Mouse (Mus musculus) pancreas, adult 10 weeks (tissue): ENCODE measurements around the gene Gm10770. TPM values are rescaled to one million over a fixed set of nuclear protein-coding genes. Genes with fewer than 3 reads are reported as not detected.

Experiments
- polyA plus RNA-seq: library from polyadenylated mRNA; stranded (reverse); fragments of 350-450 nt; fragmentation: Illumina TruSeq; extraction: RNeasy Lipid Tissue Mini Kit (QIAGEN cat#74804); gene quantifications from one replicate; pipeline ENCODE4 v1.2.3, GENCODE M21; 2015; ENCODE audit warnings: low read depth, low replicate concordance; ENCODE audit not compliant: insufficient read depth

Gm10770 gene
- polyA plus RNA-seq: not detected

GRCm38 (mm10) chr2:150179579-150179978 is at the start of gene Gm10770:
Gene Gm10770, minus strand, starts transcription at chr2:150179679.

GRCm38 (mm10) chr2:150217600-150218362 is 38.3 kb upstream of the Gm10770 start, which contains the start of gene Zfp937:
Gene Zfp937, plus strand, starts transcription at chr2:150218073.

GRCm38 (mm10) chr2:150181570-150181999 is 2.1 kb upstream of the Gm10770 start, which contains the start of gene Gm14139:
Gene Gm14139, plus strand, starts transcription at chr2:150181755.

GRCm38 (mm10) chr2:150136435-150136897 is 43.0 kb downstream of the Gm10770 start, which contains the start of gene Zfp120:
Gene Zfp120, minus strand, starts transcription at chr2:150136708.

Other genes starting within 250 kb of the Gm10770 start
- 2.2 TPM for gene Zfp120, start 43.0 kb downstream of the Gm10770 start, polyA plus RNA-seq
- gene Gm14139, start 2.1 kb upstream of the Gm10770 start, polyA plus RNA-seq: not detected
- gene Zfp937, start 38.4 kb upstream of the Gm10770 start, polyA plus RNA-seq: 1.1 TPM
- 1.5 TPM for gene Gm21994, start 75.9 kb upstream of the Gm10770 start, polyA plus RNA-seq
- not detected for gene Gm14124, start 77.8 kb upstream of the Gm10770 start, polyA plus RNA-seq
- not detected for gene Gm10130, start 144.0 kb upstream of the Gm10770 start, polyA plus RNA-seq
- gene 3300002I08Rik, start 183.1 kb upstream of the Gm10770 start, polyA plus RNA-seq: not detected